21 mouse cellular contexts compared by ENCODE assay signal in genomic region chr16:6531459-6531858, GRCm38 (mm10).
DNase-seq lines count a peak whose midpoint lies in the region; ATAC-seq and TF ChIP-seq lines count a peak whose summit lies in the region.
"Had no signal": no experiment of that assay in that cellular context is flagged by ENCODE, and none has a peak within 500 bp of the region (broad histone marks: within the 10 kb centered on the region; RNA-seq: fewer than 3 reads in every experiment).

No protein-coding gene starts in this region.

- peak overlapping the region; percentile 53; the same call in 1 of the 2 replicates for H3K27ac ChIP-seq in hindbrain, embryonic 14.5 days
- H3K27ac ChIP-seq in hindbrain, embryonic 10.5 days, result no peak overlapping the region
- peak overlapping the region; percentile 67; the same call in 1 of the 2 replicates for H3K27ac ChIP-seq in hindbrain, embryonic 16.5 days (ENCODE audit: low read depth, low read length)
- H3K27ac ChIP-seq in olfactory bulb, adult 2 months (ENCODE audit: insufficient read depth, low read depth, low read length), result peak overlapping the region; percentile 87
- H3K27ac ChIP-seq: embryonic facial prominence, embryonic 10.5 days; heart, embryonic 15.5 days; intestine, embryonic 15.5 days; limb, embryonic 13.5 days; liver, embryonic 13.5 days had no signal

- no peak for TF ChIP-seq CTCF in brain, embryonic 14.5 days (IDR thresholded peaks at IDR 0.05; ENCODE audit: borderline replicate concordance, extremely low read depth, insufficient read depth, insufficient read length)
- no peak for TF ChIP-seq CTCF in olfactory bulb, adult 2 months (IDR thresholded peaks at IDR 0.05; ENCODE audit: insufficient read depth, low read depth, low read length)

- H3K9me3 ChIP-seq in hindbrain, embryonic 14.5 days (ENCODE audit: control insufficient read depth, low read length), result no peaks in the 10 kb centered on the region
- H3K9me3 ChIP-seq in hindbrain, embryonic 10.5 days, result no peaks in the 10 kb centered on the region
- no peaks in the 10 kb centered on the region for H3K9me3 ChIP-seq in hindbrain, embryonic 16.5 days (ENCODE audit: control insufficient read depth, low read length)
- H3K9me3 ChIP-seq: embryonic facial prominence, embryonic 10.5 days; heart, embryonic 15.5 days; intestine, embryonic 15.5 days; limb, embryonic 13.5 days; liver, embryonic 13.5 days had no signal

- no peak overlapping the region for H3K4me3 ChIP-seq in hindbrain, embryonic 14.5 days (replicated peaks; ENCODE audit: low read length)
- H3K4me3 ChIP-seq in hindbrain, embryonic 10.5 days, result no peak overlapping the region
- no peak overlapping the region for H3K4me3 ChIP-seq in hindbrain, embryonic 16.5 days (ENCODE audit: low read length)
- no peak overlapping the region for H3K4me3 ChIP-seq in olfactory bulb, adult 2 months (ENCODE audit: insufficient read depth, low read depth, low read length)
- H3K4me3 ChIP-seq: embryonic facial prominence, embryonic 10.5 days; heart, embryonic 15.5 days; intestine, embryonic 15.5 days; limb, embryonic 13.5 days; liver, embryonic 13.5 days had no signal

- no peak for DNase-seq in hindbrain, embryonic 14.5 days (ENCODE audit: low spot score)
- no peak for DNase-seq in hindbrain, embryonic 10.5 days (ENCODE audit: low spot score)
- DNase-seq in brain, embryonic 14.5 days (ENCODE audit: low read depth), result peak; percentile 43
- no peak for DNase-seq in heart, adult 8-10 months (ENCODE audit: low spot score)
- DNase-seq in testis, postnatal 10 days (ENCODE audit: low spot score), result no peak
- DNase-seq: adrenal gland, adult 2 months; cerebellum, adult 18-20 months; cerebellum, postnatal 25 days; heart, postnatal 4 days; kidney, adult 8-10 months; kidney, postnatal 14 days; layer of hippocampus, postnatal 36 days; liver, embryonic 13.5 days; lung, embryonic 14.5 days; thymus, postnatal 14 days had no signal

- 53% methylated on average over 3 of the region's 3 CpGs for WGBS in hindbrain, embryonic 14.5 days
- 85% methylated on average over 3 of the region's 3 CpGs for WGBS in hindbrain, embryonic 10.5 days
- 35% methylated on average over 3 of the region's 3 CpGs for WGBS in hindbrain, embryonic 16.5 days
- WGBS in olfactory bulb, adult 2 months, result 56% methylated on average over 3 of the region's 3 CpGs

- H3K4me1 ChIP-seq in hindbrain, embryonic 14.5 days (replicated peaks; ENCODE audit: control insufficient read depth, insufficient read depth, low read length), result peaks cover 23% of the 10 kb centered on the region
- no peaks in the 10 kb centered on the region for H3K4me1 ChIP-seq in hindbrain, embryonic 10.5 days (replicated peaks)
- H3K4me1 ChIP-seq in hindbrain, embryonic 16.5 days (ENCODE audit: control insufficient read depth, insufficient read depth, low read depth, low read length), result peaks cover 7% of the 10 kb centered on the region; the same call in 1 of the 2 replicates
- peaks cover 6% of the 10 kb centered on the region for H3K4me1 ChIP-seq in olfactory bulb, adult 2 months (ENCODE audit: control insufficient read depth, insufficient read depth, low read length)
- H3K4me1 ChIP-seq: embryonic facial prominence, embryonic 10.5 days; heart, embryonic 15.5 days; intestine, embryonic 15.5 days; limb, embryonic 13.5 days; liver, embryonic 13.5 days had no signal

- no peak overlapping the region for H3K4me2 ChIP-seq in hindbrain, embryonic 14.5 days (replicated peaks)
- H3K4me2 ChIP-seq in hindbrain, embryonic 16.5 days (ENCODE audit: low read length), result no peak overlapping the region
- H3K4me2 ChIP-seq: heart, embryonic 15.5 days; intestine, embryonic 15.5 days; limb, embryonic 13.5 days; liver, embryonic 13.5 days; lung, embryonic 14.5 days had no signal

- H3K9ac ChIP-seq in hindbrain, embryonic 14.5 days, result no peak overlapping the region
- no peak overlapping the region for H3K9ac ChIP-seq in hindbrain, embryonic 16.5 days (ENCODE audit: low read depth, low read length)
- H3K9ac ChIP-seq: heart, embryonic 15.5 days; intestine, embryonic 15.5 days; limb, embryonic 13.5 days; liver, embryonic 13.5 days; lung, embryonic 14.5 days had no signal

- H3K27me3 ChIP-seq in hindbrain, embryonic 14.5 days (ENCODE audit: control insufficient read depth, insufficient read depth, low read length), result no peaks in the 10 kb centered on the region
- no peaks in the 10 kb centered on the region for H3K27me3 ChIP-seq in hindbrain, embryonic 10.5 days (ENCODE audit: insufficient read depth, poor library complexity, severe bottlenecking)
- H3K27me3 ChIP-seq in hindbrain, embryonic 16.5 days (replicated peaks; ENCODE audit: control insufficient read depth, insufficient read depth, low read length), result no peaks in the 10 kb centered on the region
- H3K27me3 ChIP-seq: heart, embryonic 15.5 days; intestine, embryonic 15.5 days; limb, embryonic 13.5 days; liver, embryonic 13.5 days had no signal

- TF ChIP-seq POLR2A in brain, embryonic 14.5 days (IDR thresholded peaks at IDR 0.05; ENCODE audit: borderline replicate concordance, extremely low read depth, insufficient read depth, insufficient read length, poor library complexity, severe bottlenecking), result no peak
- no peak for TF ChIP-seq POLR2A in olfactory bulb, adult 2 months (IDR thresholded peaks at IDR 0.05; ENCODE audit: insufficient read depth, low read depth, low read length)

- no peak for ATAC-seq in hindbrain, embryonic 14.5 days (ENCODE audit: low FRiP score)
- ATAC-seq in hindbrain, embryonic 16.5 days, result peak; percentile 64
- ATAC-seq: intestine, embryonic 15.5 days had no signal

- H3K36me3 ChIP-seq in hindbrain, embryonic 14.5 days (replicated peaks; ENCODE audit: control insufficient read depth, insufficient read depth), result no peaks in the 10 kb centered on the region
- H3K36me3 ChIP-seq in hindbrain, embryonic 10.5 days, result no peaks in the 10 kb centered on the region
- no peaks in the 10 kb centered on the region for H3K36me3 ChIP-seq in hindbrain, embryonic 16.5 days (ENCODE audit: control insufficient read depth, insufficient read depth, low read length)
- H3K36me3 ChIP-seq: embryonic facial prominence, embryonic 10.5 days; heart, embryonic 15.5 days; intestine, embryonic 15.5 days; limb, embryonic 13.5 days; liver, embryonic 13.5 days had no signal
